Mouse (Mus musculus) kidney, postnatal 25 days (tissue): ENCODE measurements around the gene Ptprg.

Experiments used
- DNase-seq, 2 experiments: peaks; one replicate each; pipeline ENCODE4 v3.0.0; 2021; ENCODE audit warnings: mixed read lengths in 2 of 2

Gene Ptprg

DNA sequence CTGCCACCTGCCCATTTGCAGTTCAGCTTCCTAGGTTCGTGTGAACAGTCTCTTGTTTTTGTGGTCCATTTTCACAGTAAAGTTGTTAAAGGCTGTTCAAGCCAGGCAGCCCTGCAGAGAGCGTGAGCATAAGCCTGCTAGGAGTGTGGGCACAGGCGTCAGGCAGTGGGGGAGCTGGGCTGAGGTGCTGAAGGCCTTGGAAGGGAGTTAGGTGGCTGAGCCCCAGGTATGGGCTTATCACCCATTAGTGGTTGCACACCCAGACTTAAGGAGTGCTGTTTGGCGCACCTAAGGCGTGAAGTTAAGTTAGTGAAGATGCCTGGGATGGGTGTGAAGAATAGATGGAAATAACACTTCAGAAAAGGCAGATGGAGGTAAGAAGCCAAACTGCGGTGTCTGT lies 134.8 kb downstream of the Ptprg start:
- no peak for DNase-seq

DNA sequence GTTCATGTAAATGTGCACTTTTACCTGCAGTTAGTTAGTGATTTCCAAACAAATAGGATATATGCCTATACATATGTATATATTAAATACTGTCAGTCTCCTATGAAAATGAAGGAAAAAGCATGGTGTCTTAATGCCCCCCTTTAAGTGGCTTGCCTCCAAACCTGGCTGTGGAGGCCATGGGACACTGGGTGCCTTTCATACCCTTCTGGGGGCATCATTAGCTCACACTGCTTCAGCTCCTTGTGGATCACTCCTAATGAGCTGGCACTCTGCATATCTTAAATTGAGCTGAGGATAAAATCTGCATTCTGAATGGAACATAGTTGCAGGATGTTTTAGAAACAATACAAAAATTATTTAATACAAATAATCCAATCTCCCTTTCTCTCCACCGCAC lies 136.7 kb downstream of the Ptprg start:
- no peak for DNase-seq

DNA sequence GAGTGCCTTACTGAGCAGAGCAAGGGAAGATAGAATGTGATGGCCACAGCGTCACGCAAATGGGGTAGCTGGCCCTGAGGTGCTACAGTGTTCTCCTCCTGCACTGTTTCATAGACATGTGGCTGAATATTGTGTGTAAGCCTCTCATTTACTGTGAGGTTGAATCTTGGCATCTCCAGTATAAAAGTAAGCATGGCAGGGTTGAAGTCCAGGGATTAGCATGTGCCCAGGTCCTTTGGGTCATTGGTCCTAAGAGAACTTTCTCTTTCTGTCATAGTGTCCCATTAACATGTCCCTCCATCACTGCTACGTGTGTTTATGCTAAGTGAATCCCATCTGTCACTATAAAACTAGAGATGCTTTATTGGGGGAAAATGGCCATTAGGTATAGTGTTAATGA lies 138.2 kb downstream of the Ptprg start:
- DNase-seq, result no peak

DNA sequence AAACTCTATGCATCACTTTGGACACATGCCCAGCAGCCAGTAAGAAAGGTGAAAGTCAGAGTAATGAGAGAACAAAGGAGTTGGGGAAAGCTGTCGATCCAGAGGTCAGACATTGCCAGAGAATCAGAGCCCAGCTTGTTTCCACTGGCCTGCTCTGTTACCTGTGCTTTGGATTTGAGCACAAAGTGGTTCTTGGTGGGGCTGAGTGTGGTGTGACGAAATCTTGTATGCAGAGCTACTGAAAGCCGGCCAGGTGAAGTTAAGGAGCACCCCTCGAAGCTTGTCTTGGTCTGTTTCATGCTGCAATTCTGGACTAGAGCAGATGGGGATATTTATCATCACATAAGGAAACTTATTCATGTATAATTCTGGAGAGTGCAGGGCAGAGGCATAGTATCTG lies 145.5 kb downstream of the Ptprg start:
- no peak for DNase-seq

DNA sequence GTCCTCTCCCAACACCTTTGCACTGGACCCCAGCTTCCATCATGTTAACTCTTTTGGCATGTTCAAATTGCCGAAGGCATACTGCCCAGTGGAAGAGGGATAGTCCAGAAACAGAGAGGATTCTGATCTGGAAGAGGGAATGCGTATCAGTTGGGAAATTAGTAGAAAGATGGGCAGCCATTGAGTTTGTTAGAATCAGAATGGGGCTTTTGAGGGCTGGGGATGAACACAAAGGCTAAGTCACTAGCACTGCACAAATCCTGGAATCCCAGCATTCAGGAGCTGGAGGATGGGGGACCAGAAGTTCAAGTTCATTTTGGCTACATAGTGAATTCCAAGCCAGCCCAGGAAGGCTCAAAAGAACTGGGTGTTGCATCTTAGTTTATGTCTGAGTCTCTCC lies 146.3 kb downstream of the Ptprg start:
- DNase-seq, result no peak

DNA sequence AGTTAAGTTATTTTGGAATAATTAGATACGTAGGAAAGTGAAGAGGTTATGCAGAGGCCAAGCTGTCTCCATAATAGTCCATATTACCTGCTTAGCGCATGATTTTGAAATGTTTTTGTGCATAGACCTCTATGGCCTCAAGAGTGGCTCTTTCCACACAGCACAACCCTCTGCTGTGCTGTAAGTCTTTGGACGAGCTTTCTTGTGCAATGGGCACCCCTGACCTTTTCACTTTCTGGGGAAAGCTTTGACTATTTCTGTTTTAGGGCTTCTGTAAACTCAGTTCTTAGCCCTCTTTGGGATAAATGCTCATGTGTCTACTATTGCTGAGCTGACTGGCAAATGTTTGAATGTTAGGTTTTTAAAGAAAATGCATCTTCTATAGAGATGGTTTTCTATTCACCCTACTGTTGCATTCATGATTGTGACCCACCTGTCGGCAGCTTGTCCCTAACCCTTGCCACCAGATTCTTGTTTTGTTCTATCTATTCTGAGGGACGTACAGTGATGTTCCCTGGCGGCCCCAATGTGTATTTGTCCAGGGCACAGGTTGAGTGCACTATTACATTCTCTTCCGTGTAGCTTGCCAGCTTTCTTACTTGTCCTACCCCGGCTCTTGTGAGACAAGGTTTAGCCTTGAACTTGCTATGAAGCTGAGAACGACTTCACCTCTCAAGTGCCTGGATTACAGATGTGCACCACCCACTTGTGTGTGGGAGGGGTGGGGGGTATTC lies 148.4 kb downstream of the Ptprg start:
- DNase-seq, result no peak

DNA sequence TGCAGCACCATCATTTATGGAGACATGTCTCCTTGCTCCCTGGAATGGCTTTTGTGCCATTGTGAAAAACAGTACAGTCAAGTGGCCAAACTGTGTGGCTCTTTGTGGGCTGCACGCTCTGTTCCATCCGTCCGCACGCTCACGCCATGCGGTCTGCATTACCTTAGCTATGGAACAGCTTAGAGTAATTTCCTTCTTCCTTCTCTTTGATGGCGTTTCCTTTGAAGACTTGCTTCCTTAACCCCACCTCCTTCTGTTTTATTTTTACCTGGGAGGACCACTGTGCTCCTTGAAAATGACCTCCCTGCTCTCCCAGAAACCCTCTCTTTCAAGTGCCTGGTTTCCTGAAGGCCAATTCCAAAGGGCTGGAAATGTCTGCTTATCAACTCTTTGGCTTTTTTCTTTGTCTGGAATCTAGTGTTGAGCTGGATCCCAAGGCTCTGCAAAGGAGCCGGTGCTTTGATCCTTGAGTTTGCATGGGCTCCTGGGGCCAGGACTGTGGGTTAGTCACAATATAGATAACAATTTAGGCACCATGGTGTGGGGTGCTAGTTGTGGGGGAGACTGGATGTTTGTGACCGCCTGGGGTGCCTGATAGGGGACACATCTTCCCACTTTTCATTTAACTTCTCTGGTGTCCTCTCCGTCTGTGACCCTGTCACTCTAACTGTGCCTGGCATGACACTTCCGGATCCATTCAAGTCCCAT lies 149.6 kb downstream of the Ptprg start:
- DNase-seq, result no peak

DNA sequence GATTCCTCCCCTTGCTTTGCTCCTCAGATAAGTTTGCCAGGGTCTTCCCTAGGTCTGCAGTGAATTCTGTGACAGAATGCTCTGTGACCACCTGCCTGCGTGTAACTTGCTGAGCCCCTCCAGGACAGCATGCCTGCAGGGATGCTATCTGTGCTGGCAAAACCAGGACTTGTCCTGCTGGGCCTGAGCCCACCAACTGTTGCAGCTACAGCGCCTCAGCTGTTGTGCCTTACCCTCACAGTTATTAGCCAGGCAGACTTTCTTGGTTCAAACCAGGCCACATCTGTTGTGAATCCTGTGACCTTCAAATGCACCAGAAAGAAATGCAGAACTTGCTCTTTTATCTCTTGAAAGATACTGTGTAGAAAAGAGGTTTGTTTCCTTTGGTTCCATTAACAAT lies 151.5 kb downstream of the Ptprg start:
- DNase-seq, result no peak

DNA sequence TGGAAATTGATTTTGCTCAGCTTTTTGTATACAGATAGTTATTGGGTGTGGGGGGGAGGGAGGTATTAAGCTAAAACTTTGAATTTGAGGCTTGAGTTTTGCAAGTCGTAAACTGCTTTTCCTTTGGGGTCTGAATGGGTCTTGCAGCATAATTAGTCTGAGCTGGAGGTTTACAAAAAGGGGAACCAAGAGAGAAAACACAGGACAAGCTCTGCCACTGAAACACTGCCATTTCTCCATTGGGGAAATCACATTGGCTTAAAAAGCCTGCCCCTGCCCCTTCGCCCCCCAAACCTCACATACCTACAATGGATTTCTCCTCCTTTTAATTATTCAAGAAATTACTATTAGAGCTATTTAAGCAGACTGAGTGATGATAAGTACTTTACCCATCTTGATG lies 156.0 kb downstream of the Ptprg start:
- DNase-seq, result no peak

DNA sequence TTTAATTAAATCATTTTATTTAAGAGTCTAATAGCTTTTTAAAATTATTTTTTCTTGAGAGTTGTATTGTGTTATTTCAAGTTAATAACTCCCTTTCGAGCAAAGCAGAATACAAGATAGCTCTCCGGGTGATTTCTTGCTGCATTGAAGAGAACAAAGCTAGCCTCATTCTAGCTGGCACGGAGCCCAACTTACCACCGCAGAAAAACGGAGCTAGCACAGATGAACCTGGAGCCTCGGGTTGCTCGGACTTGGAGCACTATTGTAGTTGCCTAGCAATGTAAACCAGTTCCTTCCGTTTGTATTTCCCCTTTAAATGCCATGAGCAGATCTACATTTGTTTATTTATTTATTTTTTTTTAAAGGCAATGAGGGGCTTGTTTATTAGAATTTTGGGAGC lies 156.5 kb downstream of the Ptprg start:
- DNase-seq, result peak; percentile 45 to 61

DNA sequence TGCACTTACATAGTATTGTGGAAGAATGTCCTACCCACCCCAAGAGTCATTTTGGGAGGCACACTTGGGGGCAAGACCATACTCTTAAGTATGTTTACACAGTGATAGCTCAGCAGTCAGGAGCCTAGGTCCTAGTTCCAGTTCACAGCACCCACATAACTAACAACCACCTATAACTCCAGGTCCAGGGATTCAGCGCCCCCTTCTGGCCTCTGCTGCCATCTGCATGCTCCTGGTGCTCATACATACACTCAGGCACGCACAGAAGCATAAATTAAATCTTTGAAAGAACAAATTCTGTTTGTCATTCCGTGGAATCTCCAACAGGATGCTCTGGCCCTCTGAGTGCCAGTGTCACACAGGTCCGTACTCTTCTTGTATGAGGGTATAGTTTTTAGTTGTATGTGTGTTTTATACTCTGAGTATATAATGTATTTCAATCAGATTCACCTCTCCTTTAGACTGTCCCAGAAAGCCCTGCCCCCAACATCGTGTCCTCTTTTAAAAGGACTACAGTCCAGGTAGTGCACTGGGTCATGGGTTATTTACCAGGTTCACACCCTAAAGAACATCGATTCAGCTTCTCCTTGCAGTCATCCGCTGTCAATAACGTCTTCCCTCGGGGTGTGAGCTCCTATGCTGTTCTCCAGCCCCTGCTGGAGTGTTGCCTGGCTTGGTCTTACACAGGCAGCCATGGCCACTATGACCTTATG lies 157.2 kb downstream of the Ptprg start:
- no peak for DNase-seq

DNA sequence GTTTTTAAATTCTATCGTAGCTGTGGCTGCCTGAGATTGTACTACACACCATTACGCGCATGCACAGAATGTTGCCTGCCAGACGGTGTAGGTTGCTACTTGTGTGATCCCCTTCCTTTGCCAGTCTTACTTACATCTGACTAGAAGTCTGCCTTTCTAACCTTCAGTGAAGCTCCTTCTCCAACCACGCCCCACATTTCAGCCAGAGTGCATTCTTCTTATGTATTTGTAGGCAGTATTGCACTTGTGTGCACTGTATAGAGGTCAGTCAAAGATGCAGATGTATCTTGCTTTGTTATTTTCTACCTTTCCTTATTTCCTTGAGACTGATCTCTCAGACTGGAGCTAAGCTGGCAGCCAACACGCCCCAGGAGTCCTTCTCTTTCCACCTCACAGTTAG lies 158.8 kb downstream of the Ptprg start:
- DNase-seq, result no peak

DNA sequence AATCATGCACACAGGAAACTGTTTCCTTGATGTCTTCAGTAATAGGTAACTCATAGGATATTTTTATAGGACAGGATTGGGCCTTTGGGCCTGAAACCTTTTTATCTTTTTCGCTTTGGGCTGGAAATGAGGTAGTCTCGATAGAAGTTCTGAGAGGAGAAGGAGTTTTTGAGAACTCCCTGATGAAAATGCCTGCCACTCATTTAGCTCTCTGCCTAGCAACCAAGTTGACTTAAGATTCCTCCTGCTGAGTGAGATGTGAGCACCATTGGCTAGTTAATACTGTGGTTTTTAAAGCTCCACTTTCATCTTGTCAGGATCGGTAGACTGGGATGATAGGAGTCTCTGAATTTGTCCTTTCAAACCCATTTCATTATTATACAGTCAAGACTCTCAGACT lies 162.9 kb downstream of the Ptprg start:
- no peak for DNase-seq

DNA sequence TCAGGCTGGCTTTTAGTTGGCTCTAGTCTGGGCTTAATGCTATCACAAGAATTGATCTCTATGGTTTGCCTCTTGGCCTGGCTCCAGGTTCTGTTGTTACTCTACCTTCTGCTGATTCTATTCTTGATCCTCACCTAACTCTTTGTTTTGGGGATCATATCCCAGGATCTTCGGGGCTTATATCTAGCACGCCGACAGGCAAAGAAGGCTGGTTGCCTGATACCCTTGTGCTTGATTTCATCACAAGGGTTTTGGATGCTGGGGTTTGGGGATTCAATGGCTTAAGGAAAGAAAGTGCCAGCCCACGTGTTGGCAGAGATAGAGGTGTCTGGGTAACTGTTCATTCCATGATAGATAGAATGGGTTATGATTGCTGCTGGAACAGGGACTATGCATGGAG lies 164.9 kb downstream of the Ptprg start:
- DNase-seq, result no peak

DNA sequence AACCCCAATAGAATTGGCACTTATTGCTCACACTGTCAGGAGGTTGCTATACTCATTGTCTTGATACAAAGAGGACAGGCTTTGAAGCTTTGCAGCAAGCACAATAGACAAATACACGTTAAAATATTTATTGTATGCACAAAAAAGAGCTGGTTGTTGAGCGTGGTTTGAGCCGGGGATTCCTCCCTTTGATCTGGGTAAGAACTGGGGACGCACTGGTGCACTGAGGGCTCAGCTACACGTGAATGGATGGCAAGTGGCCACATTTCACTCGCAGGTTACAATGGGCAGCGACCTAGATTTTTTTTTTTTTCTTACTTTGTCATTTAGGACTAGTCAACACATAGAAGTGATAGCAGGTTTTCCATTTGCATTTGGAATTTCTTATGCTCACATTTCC lies 165.9 kb downstream of the Ptprg start:
- no peak for DNase-seq

DNA sequence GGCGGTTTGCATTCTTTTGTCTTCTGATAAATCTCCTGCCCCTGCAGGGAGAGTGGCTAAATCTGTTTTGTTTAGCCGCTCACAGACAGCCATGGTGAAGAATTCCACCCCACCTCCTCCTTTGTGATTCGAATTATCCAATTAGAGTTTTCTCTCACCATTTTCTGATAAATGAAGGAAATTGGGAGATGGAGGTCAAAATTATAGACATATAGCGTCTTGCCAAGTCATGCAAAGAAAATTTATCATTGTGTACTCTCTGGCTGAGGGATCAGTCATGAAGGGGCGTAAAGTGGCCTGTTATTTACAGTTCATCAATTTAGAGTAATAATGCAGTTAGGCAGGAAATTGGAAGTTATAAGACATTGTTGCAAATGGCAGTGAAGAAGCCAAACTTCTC lies 168.8 kb downstream of the Ptprg start:
- no peak for DNase-seq

DNA sequence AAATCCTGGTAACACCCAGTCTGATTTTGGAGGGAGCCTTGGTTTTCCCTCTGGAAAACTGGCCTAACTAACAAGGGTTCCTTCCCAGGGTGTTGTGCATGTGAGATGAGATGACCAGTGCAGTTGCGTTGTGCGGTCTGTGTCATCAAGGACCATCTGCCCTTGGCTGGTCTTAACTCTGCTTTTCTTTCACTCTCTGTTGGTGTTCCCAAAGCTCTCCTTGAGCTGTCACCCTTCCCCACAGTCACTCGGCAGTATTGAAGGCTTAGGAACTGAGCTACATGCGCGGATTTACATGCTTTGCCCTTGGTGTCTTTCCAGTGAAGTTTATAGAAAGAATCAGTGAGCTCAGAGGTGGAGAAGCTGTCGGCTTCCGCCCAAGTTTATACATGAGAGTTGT lies 170.5 kb downstream of the Ptprg start:
- no peak for DNase-seq

DNA sequence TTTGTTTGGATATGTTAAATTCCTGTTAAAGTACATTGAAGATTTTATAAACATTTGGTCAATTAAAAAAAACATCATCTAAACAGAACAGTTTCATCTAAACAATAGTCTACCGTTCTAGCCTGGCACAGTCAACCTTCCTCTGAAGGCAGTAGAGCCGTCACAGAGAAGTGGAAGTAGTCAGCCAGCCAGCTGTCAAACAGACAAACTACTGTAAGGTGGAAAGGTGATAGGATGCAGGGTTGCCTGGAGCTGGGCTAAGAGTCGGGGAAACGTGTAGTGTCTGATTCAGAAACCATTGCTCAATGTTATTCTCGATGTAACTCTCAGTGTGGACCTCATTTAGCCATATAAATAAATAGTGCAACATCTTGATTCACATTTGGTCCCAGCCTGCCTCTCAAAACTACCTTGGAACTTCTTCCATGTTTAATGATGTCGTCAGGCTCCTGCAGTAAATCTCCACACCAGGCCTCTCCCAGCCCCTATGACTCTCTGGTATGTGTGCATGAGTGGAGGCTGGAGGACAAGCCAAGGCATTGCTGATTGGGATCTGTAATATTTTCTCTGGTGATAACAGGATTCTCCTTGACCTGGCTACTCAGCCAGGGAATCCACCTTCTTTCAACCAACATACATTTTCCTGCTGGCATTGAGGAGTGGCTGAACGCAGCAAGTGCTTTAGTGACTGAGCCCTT lies 178.0 kb downstream of the Ptprg start:
- DNase-seq, result no peak

DNA sequence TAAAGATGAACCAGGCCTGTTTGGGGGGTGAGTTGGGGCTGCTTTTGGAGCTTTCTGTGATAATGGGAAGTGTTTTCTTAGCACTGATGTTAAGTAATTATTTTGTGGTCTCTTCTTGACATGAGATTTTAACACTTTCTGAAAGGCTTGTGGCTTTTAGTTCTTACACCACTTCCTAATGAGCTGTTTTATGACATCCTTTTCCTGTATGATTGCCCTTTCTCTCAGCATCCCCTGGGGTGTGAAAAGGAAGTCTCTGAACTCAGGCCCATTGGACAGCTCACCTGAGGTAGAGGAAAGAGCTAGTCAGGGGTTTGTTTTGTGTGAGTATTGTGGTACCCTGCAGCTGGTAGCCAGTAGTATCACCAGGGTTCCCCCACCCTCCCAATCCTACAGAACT lies 179.0 kb downstream of the Ptprg start:
- no peak for DNase-seq

DNA sequence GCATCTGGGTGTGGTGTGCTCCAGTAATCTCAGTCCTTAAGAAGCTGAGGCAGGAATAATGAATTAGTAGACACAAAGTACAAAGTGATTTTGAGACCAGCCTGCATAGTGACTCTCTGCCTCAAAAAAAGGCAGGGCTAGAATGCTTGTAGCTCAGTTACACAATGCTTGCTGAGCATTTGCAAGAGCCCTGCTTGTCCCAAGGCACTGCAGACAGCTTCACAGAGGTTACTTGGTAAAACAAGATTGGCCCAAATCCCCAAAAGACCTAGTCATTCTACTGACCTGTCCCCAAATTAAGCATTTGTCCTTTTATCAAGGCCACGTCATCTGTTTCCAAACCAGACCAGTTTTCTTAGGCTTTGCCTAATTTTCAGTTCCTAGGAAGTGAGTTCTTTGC lies 190.4 kb downstream of the Ptprg start:
- no peak for DNase-seq

DNA sequence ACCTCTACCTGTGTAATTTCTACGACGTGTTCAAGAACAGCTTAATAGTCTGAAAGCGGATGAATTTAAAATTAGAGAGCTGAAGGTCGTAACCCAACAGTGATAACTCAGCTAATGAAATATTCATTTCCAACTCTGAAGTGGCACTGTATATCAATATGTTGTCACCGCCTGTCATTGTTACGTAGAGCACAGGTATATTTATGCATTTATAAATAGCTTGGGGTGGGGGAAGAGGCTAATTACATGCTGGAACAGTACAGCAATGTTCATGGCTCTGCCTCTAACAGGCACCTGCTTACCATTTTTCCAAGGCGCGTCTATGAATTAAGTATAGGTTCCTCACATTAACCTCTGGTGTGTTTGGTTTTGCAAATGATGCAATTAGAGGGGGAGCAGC lies 199.3 kb downstream of the Ptprg start:
- DNase-seq, result no peak

DNA sequence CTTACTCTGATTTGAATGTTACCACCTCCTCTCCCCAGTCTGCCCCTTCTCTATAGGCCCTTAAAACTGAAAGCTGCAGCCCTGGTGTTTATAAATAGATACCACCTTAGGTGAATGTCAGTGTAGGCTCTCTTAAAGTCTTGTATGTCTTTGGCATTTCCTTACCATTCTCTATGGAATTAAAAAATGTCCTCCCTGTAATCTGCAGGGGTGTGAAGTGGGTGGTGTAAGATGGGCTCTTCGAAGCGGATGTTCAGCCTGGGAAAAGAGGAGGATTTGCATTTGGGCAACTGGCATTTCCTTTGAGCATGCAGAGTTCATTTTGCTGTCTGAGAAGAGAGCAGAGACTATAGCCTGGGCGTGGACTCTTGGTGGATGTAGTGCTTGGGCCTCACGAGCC lies 201.3 kb downstream of the Ptprg start:
- no peak for DNase-seq

DNA sequence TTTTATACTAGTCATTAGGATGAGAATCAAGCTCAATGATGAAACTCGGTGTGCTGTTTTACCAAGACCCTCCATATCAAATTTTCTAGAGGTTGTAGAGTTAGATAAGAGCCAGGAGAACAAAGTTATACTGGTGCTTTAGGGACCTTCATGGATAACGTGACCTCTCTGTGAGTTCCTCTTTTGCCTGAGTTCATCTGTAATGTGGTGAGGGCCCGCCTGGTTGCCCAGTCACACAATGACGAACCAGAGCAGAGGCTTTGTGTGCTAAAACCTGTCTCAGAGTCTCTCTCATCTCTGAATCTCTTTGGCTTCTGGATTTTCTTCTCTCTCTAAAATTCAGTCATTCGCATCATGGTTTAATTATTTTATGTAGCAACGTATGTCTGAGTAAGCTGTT lies 204.9 kb downstream of the Ptprg start:
- DNase-seq, result no peak

DNA sequence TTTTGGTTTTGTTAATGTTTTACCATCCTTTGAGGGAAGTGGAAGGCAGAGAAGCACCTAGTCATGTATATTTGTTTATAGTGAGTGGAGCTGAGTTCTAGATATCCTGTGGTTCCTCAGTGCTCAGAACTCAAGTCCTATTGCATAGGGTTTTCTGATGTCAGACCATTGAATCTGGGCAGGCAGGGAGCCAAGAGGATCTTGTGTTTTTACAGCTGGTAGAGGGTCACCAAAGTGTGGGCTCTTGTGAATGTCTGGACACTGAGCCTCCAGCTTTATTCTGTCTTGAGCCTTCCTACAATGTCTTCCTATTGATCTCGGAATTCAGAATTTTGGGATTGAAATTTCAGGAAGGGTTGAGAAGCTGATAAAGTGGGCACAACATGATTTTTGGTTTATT lies 206.0 kb downstream of the Ptprg start:
- DNase-seq, result peak in 1 of 2 experiments; percentile 30
